Mouse (Mus musculus) limb, embryonic 12.5 days (tissue): ENCODE data around the gene Slc27a2. TPM values are rescaled to one million over a fixed set of nuclear protein-coding genes. Genes with fewer than 3 reads are reported as not detected.
"Not testable (repeated sequence)": the region's sequence is repeated elsewhere in the genome, so short reads cannot be mapped to it uniquely, and the experiment has no call there.

Experiments
- ATAC-seq: fragments of 200-750 bp; cut with Nextera tagmentation; 2 replicates; pipeline ENCODE4 v1.8.0; 2017; ENCODE audit warnings: low read depth, moderate TSS enrichment; ENCODE audit not compliant: insufficient number of reproducible peaks, insufficient read depth, low FRiP score, low TSS enrichment
- H3K27ac ChIP-seq: fragments of 300-500 bp; sonication (generic); 2 replicates; pipeline ENCODE4 v1.5.1; 2016; ENCODE audit warnings: mild to moderate bottlenecking, moderate library complexity
- H3K27me3 ChIP-seq: fragments of 300-500 bp; sonication (generic); 2 replicates; pipeline ENCODE4 v1.6.1; 2016; ENCODE audit warnings: mild to moderate bottlenecking, moderate library complexity
- H3K36me3 ChIP-seq: fragments of 300-500 bp; sonication (generic); 2 replicates; pipeline ENCODE4 v1.6.1; 2016; ENCODE audit warnings: mild to moderate bottlenecking, moderate library complexity
- H3K4me1 ChIP-seq: fragments of 300-500 bp; sonication (generic); replicated peaks from 2 replicates; pipeline ENCODE4 v1.6.1; 2016
- H3K4me2 ChIP-seq: fragments of 300-500 bp; sonication (generic); 2 replicates; pipeline ENCODE4 v1.6.1; 2016; ENCODE audit warnings: mild to moderate bottlenecking, moderate library complexity
- H3K4me3 ChIP-seq: fragments of 300-500 bp; sonication (generic); replicated peaks from 2 replicates; pipeline ENCODE4 v1.5.1; 2016; ENCODE audit warnings: mild to moderate bottlenecking
- H3K9ac ChIP-seq: fragments of 300-500 bp; sonication (generic); replicated peaks from 2 replicates; pipeline ENCODE4 v1.6.1; 2016; ENCODE audit warnings: mild to moderate bottlenecking, moderate library complexity
- H3K9me3 ChIP-seq: fragments of 300-500 bp; sonication (generic); 2 replicates; pipeline ENCODE4 v1.6.1; 2016; ENCODE audit warnings: mild to moderate bottlenecking, moderate library complexity
- WGBS: fragments of 180-500 bp; shearing (Covaris S2); methylation state at CpG from one replicate; pipeline ENCODE4 v1.1.7; 2016; 5-methylcytosine and 5-hydroxymethylcytosine counted together
- polyA plus RNA-seq: library from polyadenylated mRNA; unstranded; fragments of >200 nt; fragmentation: Nextera tagmentation; extraction: Ambion mirVana; gene quantifications from 2 replicates; pipeline ENCODE4 v1.2.1, GENCODE M21; 2016

Slc27a2 gene
- polyA plus RNA-seq, 1 experiment from 2014 or later: 0.53 TPM

DNA sequence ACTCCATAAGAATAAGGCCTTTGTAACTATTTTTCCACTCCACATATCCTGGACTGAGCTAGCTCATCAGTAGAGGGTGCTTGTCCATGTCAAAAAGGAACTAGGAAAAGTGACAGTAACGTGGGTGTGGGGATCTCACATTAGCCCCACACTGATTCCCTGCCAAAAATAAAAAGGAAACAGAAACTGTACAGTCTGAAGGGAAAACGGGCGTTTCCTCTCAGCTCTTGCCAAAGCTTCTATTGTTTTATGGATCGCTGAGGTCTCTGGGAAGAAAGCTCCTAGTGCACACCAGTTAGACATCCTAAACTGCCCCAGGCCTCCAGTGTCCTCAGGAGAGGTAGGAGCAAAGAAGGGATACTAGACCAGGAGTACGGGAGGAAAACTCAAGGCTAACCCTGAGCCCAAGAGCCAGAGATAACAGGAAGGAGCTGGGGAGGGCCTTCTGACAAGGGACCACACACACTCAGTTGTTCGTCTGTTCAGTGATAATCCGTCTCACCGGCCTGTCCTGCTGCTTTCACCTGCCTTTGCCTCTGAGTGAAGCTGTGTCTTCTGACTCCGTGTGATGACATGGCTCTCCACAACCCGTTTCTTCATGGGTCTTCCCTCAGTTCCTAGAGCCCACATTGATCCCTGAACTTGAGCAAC is 55.5 kb downstream of the Slc27a2 start:
- H3K36me3 ChIP-seq: no peaks in the 10 kb centered on the region
- H3K9me3 ChIP-seq: no peaks in the 10 kb centered on the region
- H3K9ac ChIP-seq: no peak overlapping the region
- ATAC-seq: no peak
- H3K27ac ChIP-seq: no peak overlapping the region
- no peaks in the 10 kb centered on the region for H3K27me3 ChIP-seq
- no peak overlapping the region for H3K4me2 ChIP-seq
- no peak overlapping the region for H3K4me3 ChIP-seq
- H3K4me1 ChIP-seq: no peaks in the 10 kb centered on the region
- 82% methylated on average over 10 of the region's 10 CpGs for WGBS

DNA sequence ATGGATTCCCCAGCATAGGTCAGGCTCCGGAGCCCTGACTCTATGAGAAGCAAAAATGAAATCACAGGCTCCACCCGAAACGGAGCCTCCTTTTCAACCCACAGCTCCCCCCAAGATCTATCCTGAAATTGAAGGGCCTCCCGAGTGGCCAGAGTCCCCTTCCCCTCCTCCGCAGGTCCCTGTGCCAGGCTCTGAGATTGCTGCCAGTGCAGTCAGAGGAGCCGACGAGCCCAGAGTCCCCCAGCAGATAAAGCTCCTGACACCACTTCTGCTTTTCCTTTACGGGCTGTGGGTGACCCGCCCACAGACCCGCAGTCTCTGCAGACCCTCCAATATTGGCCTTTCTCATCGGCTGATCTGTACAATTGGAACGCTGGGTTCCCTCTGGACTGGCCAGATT is 57.4 kb downstream of the Slc27a2 start:
- H3K36me3 ChIP-seq, H3K4me2 ChIP-seq, H3K27me3 ChIP-seq, ATAC-seq, H3K4me3 ChIP-seq, H3K9ac ChIP-seq, H3K4me1 ChIP-seq, H3K9me3 ChIP-seq, H3K27ac ChIP-seq: not testable (repeated sequence)
- 72% methylated on average over 12 of the region's 12 CpGs for WGBS

DNA sequence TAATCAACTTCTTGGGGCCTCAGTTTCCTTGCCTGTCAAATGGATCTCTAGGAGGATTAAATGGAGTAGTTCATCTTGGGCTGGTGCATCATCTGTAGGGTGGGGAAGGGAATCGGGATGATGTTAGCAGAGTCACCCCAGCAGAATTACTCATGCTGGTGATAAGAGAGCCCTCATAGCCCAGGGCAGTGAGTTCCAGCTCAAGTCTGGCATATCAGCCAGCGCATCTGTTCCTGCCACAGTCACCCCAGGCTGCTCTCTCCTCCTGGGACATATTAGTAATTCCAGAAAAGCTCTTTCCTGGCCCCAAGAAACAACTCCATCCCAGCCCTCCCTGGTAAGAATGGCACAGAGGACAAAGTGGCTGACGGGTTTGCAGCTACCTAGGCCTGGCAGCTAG is 63.1 kb downstream of the Slc27a2 start:
- Histone ChIP-seq H3K27me3 (no peaks in the 10 kb centered on the region), H3K9ac (no peak overlapping the region), H3K27ac (no peak overlapping the region), H3K9me3 (no peaks in the 10 kb centered on the region; the same call in 1 of the 2 replicates), H3K4me1 (no peaks in the 10 kb centered on the region), H3K4me3 (no peak overlapping the region), H3K36me3 (no peaks in the 10 kb centered on the region), H3K4me2 (no peak overlapping the region)
- WGBS: 82% methylated on average over 3 of the region's 3 CpGs
- ATAC-seq: no peak

DNA sequence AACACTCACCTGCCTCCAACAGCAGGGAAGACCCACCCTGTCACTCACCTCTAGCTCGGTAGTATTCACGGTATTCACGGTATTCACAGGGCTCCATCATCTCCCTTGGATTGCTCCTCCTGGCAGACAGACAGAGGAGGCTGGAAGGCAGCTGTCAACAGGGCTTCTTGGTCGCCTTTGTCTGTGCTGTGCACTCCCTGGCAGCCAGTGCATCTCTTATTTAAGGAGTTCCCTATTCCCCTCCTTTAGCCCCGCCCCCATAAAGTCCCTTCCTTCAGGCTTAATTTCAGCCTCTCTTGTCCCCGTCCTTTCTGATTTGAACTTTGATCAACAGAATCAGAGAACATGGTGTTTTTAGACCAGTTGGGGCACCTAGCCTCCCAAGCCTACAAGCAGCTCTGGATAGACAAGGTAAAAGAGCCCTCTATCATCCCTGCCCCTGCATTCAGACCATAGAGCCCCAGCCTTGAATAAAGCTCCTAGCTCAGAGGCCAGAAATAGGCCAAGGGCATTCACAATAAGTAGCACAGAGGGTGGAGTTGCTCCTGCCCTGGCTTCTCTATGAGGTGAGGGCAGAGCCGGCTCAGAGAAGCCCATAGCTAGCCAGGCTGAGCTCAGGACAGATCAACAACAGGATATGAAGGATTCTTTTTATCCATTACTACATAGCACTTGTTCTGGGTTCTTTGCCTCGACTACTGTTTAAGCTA is 66.4 kb downstream of the Slc27a2 start:
- no peaks in the 10 kb centered on the region for H3K27me3 ChIP-seq
- H3K4me2 ChIP-seq: no peak overlapping the region
- H3K4me1 ChIP-seq: 0 out of 2 replicates have a peak, but pooled peaks cover 1% of the 10 kb centered on the region
- H3K9me3 ChIP-seq: no peaks in the 10 kb centered on the region; the same call in 1 of the 2 replicates
- no peak overlapping the region for H3K4me3 ChIP-seq
- ATAC-seq: no peak
- H3K36me3 ChIP-seq: no peaks in the 10 kb centered on the region
- H3K27ac ChIP-seq: no peak overlapping the region
- no peak overlapping the region for H3K9ac ChIP-seq
- WGBS: 37% methylated on average over 8 of the region's 8 CpGs

DNA sequence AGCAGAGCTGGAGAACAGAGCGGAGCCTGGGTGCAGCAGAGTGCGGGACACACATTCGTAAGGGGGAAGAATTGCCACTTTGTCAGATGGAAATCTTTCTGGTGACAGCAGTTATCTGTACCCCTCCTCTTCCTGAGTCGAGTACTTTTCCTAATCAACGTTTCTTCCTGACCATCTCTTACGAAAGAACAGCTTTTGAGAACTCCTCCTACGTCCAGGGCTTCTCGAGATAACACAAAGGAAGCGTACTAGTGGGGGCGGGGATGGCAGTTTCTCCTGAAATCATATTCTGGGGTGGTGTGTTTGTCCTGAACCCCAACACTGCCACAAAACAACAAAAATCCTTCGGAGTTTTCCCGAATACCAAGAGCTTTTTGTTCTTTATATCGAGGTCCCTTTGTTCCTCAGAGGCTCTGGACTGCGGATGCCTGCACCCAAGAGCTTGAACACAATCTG is 67.1 kb downstream of the Slc27a2 start, which contains the start of gene Hdc:
Hdc (minus strand) TSS at position 51 of the 456 bp plus-strand sequence.
- no peak within 1 kb of the TSS for H3K4me2 ChIP-seq
- no peak within 1 kb of the TSS for H3K27ac ChIP-seq
- H3K9me3 ChIP-seq: no peaks in the 10 kb centered on the region; the same call in 1 of the 2 replicates
- no peaks in the 10 kb centered on the region for H3K36me3 ChIP-seq
- H3K4me3 ChIP-seq: no peak within 1 kb of the TSS
- 85% methylated on average over 14 of the region's 14 CpGs for WGBS
- H3K9ac ChIP-seq: no peak within 1 kb of the TSS
- no peak for ATAC-seq
- H3K27me3 ChIP-seq: no peaks in the 10 kb centered on the region
- 0 out of 2 replicates have a peak, but pooled peaks cover 2% of the 10 kb centered on the region for H3K4me1 ChIP-seq

DNA sequence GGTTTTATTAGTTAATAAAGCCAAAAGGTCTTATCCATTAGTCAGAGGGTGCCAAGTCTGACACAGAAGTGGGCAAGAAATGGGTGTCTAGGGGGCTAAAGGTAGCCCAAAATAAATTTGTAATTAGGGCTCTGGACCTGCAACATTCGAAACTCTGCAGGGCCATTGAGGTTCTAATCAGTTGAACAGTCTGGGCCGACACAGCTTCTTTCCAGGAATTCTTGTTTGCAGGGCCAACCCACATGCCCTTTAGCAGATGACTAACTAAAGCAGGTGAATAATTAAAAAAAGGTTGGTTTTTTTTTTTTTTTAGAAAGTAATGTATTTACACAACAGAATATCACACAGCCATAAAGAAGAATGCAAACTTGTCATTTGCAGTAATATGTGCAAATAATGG is 70.2 kb downstream of the Slc27a2 start:
- no peaks in the 10 kb centered on the region for H3K27me3 ChIP-seq
- H3K36me3 ChIP-seq: peaks cover 6% of the 10 kb centered on the region; the same call in 1 of the 2 replicates
- H3K9me3 ChIP-seq: peaks cover 3% of the 10 kb centered on the region; the same call in 1 of the 2 replicates
- H3K9ac ChIP-seq: no peak overlapping the region
- WGBS: 71% methylated on average over 2 of the region's 2 CpGs
- no peak overlapping the region for H3K27ac ChIP-seq
- H3K4me3 ChIP-seq: no peak overlapping the region
- peaks cover 7% of the 10 kb centered on the region for H3K4me1 ChIP-seq
- H3K4me2 ChIP-seq: no peak overlapping the region
- ATAC-seq: no peak

DNA sequence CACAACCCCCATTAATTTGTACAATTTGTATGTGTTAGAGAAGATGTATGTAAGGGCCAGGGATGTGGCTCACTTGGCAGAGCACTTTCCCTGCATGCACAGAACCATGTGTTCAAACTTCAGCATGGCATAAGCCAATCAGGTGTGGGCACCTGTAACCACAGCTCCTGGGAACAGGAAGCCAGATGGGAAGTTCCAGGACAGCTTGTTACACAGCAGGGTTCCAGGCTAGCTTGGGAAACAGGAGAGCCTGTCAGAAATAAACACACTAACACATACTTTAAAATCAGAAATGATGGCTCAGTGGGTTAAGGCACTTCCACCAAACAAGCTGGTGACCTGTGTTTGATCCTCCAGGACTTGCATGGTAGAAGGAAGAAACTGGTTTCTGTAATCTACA is 70.9 kb downstream of the Slc27a2 start:
- Histone ChIP-seq H3K9me3 (peaks cover 3% of the 10 kb centered on the region; the same call in 1 of the 2 replicates), H3K27me3 (no peaks in the 10 kb centered on the region), H3K4me3 (no peak overlapping the region), H3K4me2 (no peak overlapping the region), H3K27ac (no peak overlapping the region), H3K9ac (no peak overlapping the region), H3K36me3 (peaks cover 6% of the 10 kb centered on the region; the same call in 1 of the 2 replicates), H3K4me1 (peaks cover 14% of the 10 kb centered on the region)
- no peak for ATAC-seq

DNA sequence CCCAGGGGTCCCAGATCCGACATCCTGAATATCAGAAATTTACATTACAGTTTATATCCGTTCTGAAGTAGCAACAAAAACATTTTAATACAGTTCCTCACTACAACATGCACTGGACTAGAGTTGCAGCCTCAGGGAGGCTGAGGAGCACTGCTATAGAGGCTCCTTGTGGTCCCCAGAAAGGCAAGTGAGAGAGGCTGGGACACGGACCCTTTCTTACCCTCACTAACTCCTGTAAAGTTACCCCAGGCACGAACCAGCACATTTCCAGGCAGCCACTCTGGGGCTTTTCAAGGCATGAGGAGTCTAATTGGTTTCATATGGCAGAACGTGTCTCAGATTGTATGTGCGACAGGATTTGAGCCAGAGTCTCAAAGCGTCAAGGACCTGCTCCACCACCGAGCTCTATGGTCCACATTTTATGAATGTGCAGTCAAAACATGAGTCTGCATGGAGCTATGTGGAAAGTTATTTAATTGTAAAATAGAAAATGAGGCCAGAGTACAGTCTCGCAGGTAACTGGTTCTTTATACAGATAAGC is 76.3 kb downstream of the Slc27a2 start:
- Histone ChIP-seq H3K4me2 (no peak overlapping the region), H3K9ac (no peak overlapping the region), H3K4me1 (peaks cover 27% of the 10 kb centered on the region), H3K4me3 (no peak overlapping the region), H3K27ac (peak overlapping the region; percentile 66), H3K36me3 (peaks cover 40% of the 10 kb centered on the region), H3K27me3 (no peaks in the 10 kb centered on the region), H3K9me3 (0 out of 2 replicates have a peak, but pooled peaks cover 3% of the 10 kb centered on the region)
- 29% methylated on average over 9 of the region's 9 CpGs for WGBS
- peak; percentile 68; the same call in 1 of the 2 replicates for ATAC-seq

DNA sequence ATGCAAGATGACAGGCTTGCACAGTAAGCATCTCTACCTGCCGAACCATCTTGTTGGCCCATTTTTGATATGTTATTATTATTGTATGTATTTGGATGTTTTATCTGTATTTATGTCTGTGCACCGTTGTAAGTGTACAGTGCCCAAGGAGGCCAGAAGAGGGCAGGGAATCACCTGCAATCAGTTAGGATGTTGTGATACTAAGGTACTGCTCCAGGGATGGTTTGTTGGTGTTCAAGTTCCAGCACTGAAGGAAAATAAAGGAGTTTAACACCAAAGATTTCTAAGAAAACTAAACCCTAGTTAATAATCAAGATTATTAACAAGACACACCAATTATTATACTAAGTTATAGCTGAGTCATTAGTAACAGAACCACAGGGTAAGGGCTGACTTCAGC is 81.0 kb downstream of the Slc27a2 start:
- Histone ChIP-seq H3K36me3 (peaks cover 59% of the 10 kb centered on the region), H3K4me3 (no peak overlapping the region), H3K4me1 (peaks cover 13% of the 10 kb centered on the region), H3K9me3 (no peaks in the 10 kb centered on the region), H3K9ac (no peak overlapping the region), H3K27ac (no peak overlapping the region), H3K4me2 (no peak overlapping the region), H3K27me3 (no peaks in the 10 kb centered on the region)
- WGBS: 93% methylated on average over 2 of the region's 2 CpGs
- no peak for ATAC-seq

DNA sequence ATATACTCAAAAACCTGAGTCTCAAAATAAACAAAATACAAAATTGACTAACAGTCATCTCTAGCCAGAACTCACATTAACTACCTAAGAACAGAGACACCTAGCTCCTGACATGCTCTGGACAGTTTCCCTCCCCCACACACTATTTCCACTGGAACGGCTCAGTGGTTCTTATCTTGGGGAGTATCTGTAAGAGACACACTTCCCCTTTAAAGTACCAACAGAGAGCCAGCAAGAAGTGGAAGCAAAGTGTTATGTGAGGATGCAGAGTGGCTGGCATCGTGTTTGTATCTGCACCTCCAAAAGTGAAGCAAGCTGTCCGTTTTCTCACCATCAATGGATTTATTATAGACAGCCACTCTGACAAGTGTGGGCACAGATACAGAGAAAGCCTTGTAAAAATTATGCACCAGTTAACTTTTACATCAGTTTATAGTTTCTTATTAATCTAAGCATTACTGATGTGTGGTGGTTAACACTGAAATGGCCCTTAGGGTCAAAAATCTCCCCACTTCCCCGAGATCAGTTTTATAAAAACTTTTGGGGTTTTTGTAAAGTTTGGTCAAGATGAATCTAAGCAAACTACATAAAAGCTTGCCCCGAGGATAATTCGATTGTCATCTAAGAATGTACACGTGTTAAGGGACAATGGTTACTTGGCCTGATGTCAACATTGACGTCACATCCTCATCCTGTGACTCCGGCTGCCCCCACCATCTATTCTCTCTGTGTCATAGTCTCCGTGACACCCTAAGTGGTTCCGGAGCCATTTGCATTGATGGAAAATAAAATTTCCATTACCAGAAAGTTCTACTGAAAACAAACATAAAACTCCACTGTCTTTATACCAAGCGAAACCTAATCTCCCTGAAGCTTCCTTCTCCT is 84.0 kb downstream of the Slc27a2 start:
- H3K36me3 ChIP-seq: peaks cover 69% of the 10 kb centered on the region
- H3K4me3 ChIP-seq: no peak overlapping the region
- no peaks in the 10 kb centered on the region for H3K4me1 ChIP-seq
- H3K4me2 ChIP-seq: no peak overlapping the region
- no peak for ATAC-seq
- no peak overlapping the region for H3K9ac ChIP-seq
- H3K27ac ChIP-seq: no peak overlapping the region
- 0 out of 2 replicates have a peak, but pooled peaks cover 6% of the 10 kb centered on the region for H3K9me3 ChIP-seq
- H3K27me3 ChIP-seq: no peaks in the 10 kb centered on the region
- 82% methylated on average over 12 of the region's 12 CpGs for whole genome bisulfite sequencing
